Mouse (Mus musculus) MEL (cell line): ENCODE results near the gene Pno1. TPM values are rescaled to one million over a fixed set of nuclear protein-coding genes. Genes with fewer than 3 reads are reported as not detected.

Experiments
- DNase-seq: peaks from one replicate; pipeline ENCODE4 v3.0.0; 2011; ENCODE audit warnings: low read depth, low spot score
- H3K27ac ChIP-seq: 2 replicates; pipeline ENCODE4 v1.5.1; 2012; ENCODE audit warnings: low read depth, mild to moderate bottlenecking, control low read depth, low read length, moderate library complexity; ENCODE audit not compliant: control insufficient read depth
- H3K27me3 ChIP-seq, 2 experiments: fragments of 150-350 bp in 1 of 2; sonication (generic) in 1 of 2; 2 replicates each; pipeline ENCODE4 v1.6.1; 2012; ENCODE audit warnings: low read length in 2 of 2, mild to moderate bottlenecking in 2 of 2, improper control_type of control experiment in 1 of 2, moderate library complexity in 1 of 2; ENCODE audit not compliant: insufficient read depth in 2 of 2, control insufficient read depth in 1 of 2
- H3K36me3 ChIP-seq, 2 experiments: 2 replicates each; pipeline ENCODE4 v1.6.1; 2012 to 2014; ENCODE audit warnings: low read length in 2 of 2, improper control_type of control experiment in 1 of 2, inconsistent platforms in 1 of 2, mild to moderate bottlenecking in 1 of 2; ENCODE audit not compliant: insufficient read depth in 2 of 2, control insufficient read depth in 1 of 2
- H3K4me1 ChIP-seq, 2 experiments: fragments of 150-350 bp in 1 of 2; sonication (generic) in 1 of 2; 2 replicates each; pipeline ENCODE4 v1.6.1; 2012; ENCODE audit warnings: low read length in 2 of 2, improper control_type of control experiment in 1 of 2, mild to moderate bottlenecking in 1 of 2; ENCODE audit not compliant: insufficient read depth in 2 of 2, control insufficient read depth in 1 of 2
- H3K4me3 ChIP-seq, 2 experiments: fragments of 150-350 bp in 1 of 2; sonication (generic) in 1 of 2; 2 replicates each; pipeline ENCODE4 v1.5.1; 2012; ENCODE audit warnings: low read depth in 2 of 2, low read length in 2 of 2, mild to moderate bottlenecking in 2 of 2, moderate library complexity in 2 of 2, control low read depth in 1 of 2, improper control_type of control experiment in 1 of 2; ENCODE audit not compliant: control insufficient read depth in 1 of 2, insufficient read depth in 1 of 2
- H3K79me2 ChIP-seq: 2 replicates; pipeline ENCODE4 v1.6.1; 2012; ENCODE audit warnings: mild to moderate bottlenecking, low read length, moderate library complexity; ENCODE audit not compliant: control insufficient read depth, poor library complexity, insufficient read depth
- H3K9ac ChIP-seq: 2 replicates; pipeline ENCODE4 v1.6.1; 2012; ENCODE audit warnings: low read depth, mild to moderate bottlenecking, control low read depth, low read length, moderate library complexity; ENCODE audit not compliant: control insufficient read depth, poor library complexity, severe bottlenecking
- H3K9me3 ChIP-seq: fragments of 150-350 bp; sonication (generic); replicated peaks from 2 replicates; pipeline ENCODE4 v1.6.1; 2012; ENCODE audit warnings: mild to moderate bottlenecking, low read length, improper control_type of control experiment, moderate library complexity; ENCODE audit not compliant: insufficient read depth
- BHLHE40 ChIP-seq: IDR thresholded peaks from 2 replicates; pipeline ENCODE4 v1.6.1; 2012; ENCODE audit warnings: low read depth, mild to moderate bottlenecking, inconsistent platforms, low read length, improper control_type of control experiment, borderline replicate concordance
- CHD1 ChIP-seq: IDR thresholded peaks from 2 replicates; pipeline ENCODE4 v1.6.1; 2012; ENCODE audit warnings: low read depth, mild to moderate bottlenecking, inconsistent platforms, low read length, improper control_type of control experiment
- CTCF ChIP-seq, 3 experiments: IDR thresholded peaks in 2 of 3; conservative IDR thresholded peaks in 1 of 3; 2 replicates each; pipeline ENCODE4 v1.5.1; 2011 to 2012; ENCODE audit warnings: low read length in 3 of 3, low read depth in 2 of 3, mild to moderate bottlenecking in 2 of 3, improper control_type of control experiment in 1 of 3, inconsistent platforms in 1 of 3, mixed read lengths in 1 of 3, moderate library complexity in 1 of 3; ENCODE audit not compliant: control insufficient read depth in 1 of 3, insufficient read depth in 1 of 3, poor library complexity in 1 of 3, severe bottlenecking in 1 of 3
- E2F4 ChIP-seq: IDR thresholded peaks from 2 replicates; pipeline ENCODE4 v1.6.1; 2011; ENCODE audit warnings: low read depth, low read length, improper control_type of control experiment, borderline replicate concordance
- ELF1 ChIP-seq: IDR thresholded peaks from 2 replicates; pipeline ENCODE4 v1.6.1; 2014; ENCODE audit warnings: low read depth, mild to moderate bottlenecking, inconsistent platforms, low read length, improper control_type of control experiment, moderate library complexity
- EP300 ChIP-seq, 2 experiments: IDR thresholded peaks; 2 replicates each; pipeline ENCODE4 v1.6.1; 2011; ENCODE audit warnings: improper control_type of control experiment in 2 of 2, low read length in 2 of 2, low read depth in 1 of 2, mild to moderate bottlenecking in 1 of 2
- ETS1 ChIP-seq: IDR thresholded peaks from 2 replicates; pipeline ENCODE4 v1.6.1; 2012; ENCODE audit warnings: low read depth, mild to moderate bottlenecking, inconsistent platforms, low read length, improper control_type of control experiment, moderate library complexity
- GABPA ChIP-seq: IDR thresholded peaks from 2 replicates; pipeline ENCODE4 v1.6.1; 2012; ENCODE audit warnings: low read depth, mild to moderate bottlenecking, inconsistent platforms, low read length, improper control_type of control experiment, moderate library complexity
- GATA1 ChIP-seq: IDR thresholded peaks from 2 replicates; pipeline ENCODE4 v1.6.1; 2011; ENCODE audit warnings: low read depth, low read length, improper control_type of control experiment
- HCFC1 ChIP-seq: IDR thresholded peaks from 2 replicates; pipeline ENCODE4 v1.6.1; 2012; ENCODE audit warnings: low read depth, mild to moderate bottlenecking, inconsistent platforms, low read length, improper control_type of control experiment, moderate library complexity
- JUND ChIP-seq: IDR thresholded peaks from 2 replicates; pipeline ENCODE4 v1.6.1; 2011; ENCODE audit warnings: low read depth, mild to moderate bottlenecking, improper control_type of control experiment, low read length
- KAT2A ChIP-seq: conservative IDR thresholded peaks from 2 replicates; pipeline ENCODE4 v1.6.1; 2012; ENCODE audit warnings: low read depth, low read length, improper control_type of control experiment, inconsistent platforms
- MAFK ChIP-seq: IDR thresholded peaks from 2 replicates; pipeline ENCODE4 v1.6.1; 2011; ENCODE audit warnings: low read depth, mild to moderate bottlenecking, low read length, improper control_type of control experiment, borderline replicate concordance
- MAX ChIP-seq: IDR thresholded peaks from 2 replicates; pipeline ENCODE4 v1.6.1; 2011; ENCODE audit warnings: low read length, improper control_type of control experiment
- MEF2A ChIP-seq: IDR thresholded peaks from 2 replicates; pipeline ENCODE4 v1.6.1; 2014; ENCODE audit warnings: low read depth, mild to moderate bottlenecking, inconsistent platforms, low read length, improper control_type of control experiment; ENCODE audit not compliant: poor library complexity, insufficient replicate concordance, severe bottlenecking; ENCODE audit errors: extremely low read depth
- MXI1 ChIP-seq: IDR thresholded peaks from 2 replicates; pipeline ENCODE4 v1.6.1; 2011; ENCODE audit warnings: mild to moderate bottlenecking, low read depth, low read length, improper control_type of control experiment
- MYB ChIP-seq: IDR thresholded peaks from 2 replicates; pipeline ENCODE4 v1.6.1; 2011; ENCODE audit warnings: mild to moderate bottlenecking, low read depth, low read length, improper control_type of control experiment
- MYC ChIP-seq: IDR thresholded peaks from 2 replicates; pipeline ENCODE4 v1.6.1; 2011; ENCODE audit warnings: low read depth, mild to moderate bottlenecking, low read length, improper control_type of control experiment, moderate library complexity
- NELFE ChIP-seq: IDR thresholded peaks from 2 replicates; pipeline ENCODE4 v1.6.1; 2011; ENCODE audit warnings: low read depth, low read length, improper control_type of control experiment
- NRF1 ChIP-seq: IDR thresholded peaks from 2 replicates; pipeline ENCODE4 v1.6.1; 2014; ENCODE audit warnings: low read depth, mild to moderate bottlenecking, inconsistent platforms, low read length, improper control_type of control experiment, moderate library complexity; ENCODE audit not compliant: poor library complexity, insufficient read depth, severe bottlenecking
- POLR2A ChIP-seq, 2 experiments: IDR thresholded peaks; 2 replicates each; pipeline ENCODE4 v1.6.1; 2011 to 2012; ENCODE audit warnings: low read length in 2 of 2, mild to moderate bottlenecking in 2 of 2, control low read depth in 1 of 2, improper control_type of control experiment in 1 of 2, low read depth in 1 of 2, moderate library complexity in 1 of 2; ENCODE audit not compliant: control insufficient read depth in 1 of 2, insufficient read depth in 1 of 2, poor library complexity in 1 of 2
- POLR2AphosphoS2 ChIP-seq: IDR thresholded peaks from 2 replicates; pipeline ENCODE4 v1.6.1; 2011; ENCODE audit warnings: low read length, improper control_type of control experiment
- RAD21 ChIP-seq: IDR thresholded peaks from 2 replicates; pipeline ENCODE4 v1.6.1; 2011; ENCODE audit warnings: mild to moderate bottlenecking, low read depth, low read length, improper control_type of control experiment
- RCOR1 ChIP-seq: IDR thresholded peaks from 2 replicates; pipeline ENCODE4 v1.6.1; 2012; ENCODE audit warnings: low read depth, mild to moderate bottlenecking, inconsistent platforms, low read length, improper control_type of control experiment
- SIN3A ChIP-seq: IDR thresholded peaks from 2 replicates; pipeline ENCODE4 v1.6.1; 2012; ENCODE audit warnings: low read length, improper control_type of control experiment, inconsistent platforms
- TAL1 ChIP-seq: IDR thresholded peaks from 2 replicates; pipeline ENCODE4 v1.6.1; 2012; ENCODE audit warnings: mild to moderate bottlenecking, inconsistent platforms, low read length, moderate library complexity, mixed read lengths
- TBP ChIP-seq: IDR thresholded peaks from 2 replicates; pipeline ENCODE4 v1.8.0; 2011; ENCODE audit warnings: low read depth, low read length, improper control_type of control experiment
- TCF12 ChIP-seq: IDR thresholded peaks from 2 replicates; pipeline ENCODE4 v1.6.1; 2014; ENCODE audit warnings: low read depth, mild to moderate bottlenecking, inconsistent platforms, low read length, improper control_type of control experiment, moderate library complexity
- UBTF ChIP-seq: IDR thresholded peaks from 2 replicates; pipeline ENCODE4 v1.6.1; 2012; ENCODE audit warnings: low read depth, mild to moderate bottlenecking, inconsistent platforms, low read length, improper control_type of control experiment, moderate library complexity, borderline replicate concordance; ENCODE audit not compliant: insufficient read depth
- USF1 ChIP-seq: IDR thresholded peaks from 2 replicates; pipeline ENCODE4 v1.6.1; 2014; ENCODE audit warnings: low read depth, mild to moderate bottlenecking, inconsistent platforms, low read length, improper control_type of control experiment, moderate library complexity
- USF2 ChIP-seq, 2 experiments: IDR thresholded peaks; 2 replicates each; pipeline ENCODE4 v1.6.1; 2011 to 2012; ENCODE audit warnings: improper control_type of control experiment in 2 of 2, low read length in 2 of 2, borderline replicate concordance in 1 of 2, inconsistent platforms in 1 of 2, low read depth in 1 of 2, mild to moderate bottlenecking in 1 of 2; ENCODE audit not compliant: insufficient read depth in 1 of 2
- ZC3H11A ChIP-seq: IDR thresholded peaks from 2 replicates; pipeline ENCODE4 v1.6.1; 2012; ENCODE audit warnings: low read depth, mild to moderate bottlenecking, inconsistent platforms, low read length, improper control_type of control experiment
- ZKSCAN1 ChIP-seq: IDR thresholded peaks from 2 replicates; pipeline ENCODE4 v1.6.1; 2012; ENCODE audit warnings: low read depth, mild to moderate bottlenecking, inconsistent platforms, low read length, improper control_type of control experiment, moderate library complexity
- ZMIZ1 ChIP-seq: IDR thresholded peaks from 2 replicates; pipeline ENCODE4 v1.6.1; 2012; ENCODE audit warnings: low read depth, mild to moderate bottlenecking, inconsistent platforms, low read length, improper control_type of control experiment, moderate library complexity
- ZNF384 ChIP-seq: IDR thresholded peaks from 2 replicates; pipeline ENCODE4 v1.6.1; 2012; ENCODE audit warnings: low read depth, mild to moderate bottlenecking, inconsistent platforms, low read length, improper control_type of control experiment
- polyA plus RNA-seq, 2 experiments: library from polyadenylated mRNA; stranded (reverse) in 1 of 2; unstranded in 1 of 2; fragments of >175 nt in 1 of 2; fragments of >200 nt in 1 of 2; gene quantifications; 2 replicates each; pipeline versions ENCODE4 v1.2.1 to v1.2.4; 2012; ENCODE audit warnings: low replicate concordance in 2 of 2, low read depth in 1 of 2; ENCODE audit not compliant: insufficient read length in 2 of 2, insufficient read depth in 1 of 2, missing spikeins in 1 of 2
- total RNA-seq: library from RNA; depleted of rRNA; stranded (reverse); fragments of 300-350 nt; gene quantifications from 2 replicates; pipeline ENCODE4 v1.2.3, GENCODE M21; 2012

Gene Pno1
- total and polyA plus RNA-seq, 3 experiments, result 64.4 to 1,147 (median 121) TPM

DNA sequence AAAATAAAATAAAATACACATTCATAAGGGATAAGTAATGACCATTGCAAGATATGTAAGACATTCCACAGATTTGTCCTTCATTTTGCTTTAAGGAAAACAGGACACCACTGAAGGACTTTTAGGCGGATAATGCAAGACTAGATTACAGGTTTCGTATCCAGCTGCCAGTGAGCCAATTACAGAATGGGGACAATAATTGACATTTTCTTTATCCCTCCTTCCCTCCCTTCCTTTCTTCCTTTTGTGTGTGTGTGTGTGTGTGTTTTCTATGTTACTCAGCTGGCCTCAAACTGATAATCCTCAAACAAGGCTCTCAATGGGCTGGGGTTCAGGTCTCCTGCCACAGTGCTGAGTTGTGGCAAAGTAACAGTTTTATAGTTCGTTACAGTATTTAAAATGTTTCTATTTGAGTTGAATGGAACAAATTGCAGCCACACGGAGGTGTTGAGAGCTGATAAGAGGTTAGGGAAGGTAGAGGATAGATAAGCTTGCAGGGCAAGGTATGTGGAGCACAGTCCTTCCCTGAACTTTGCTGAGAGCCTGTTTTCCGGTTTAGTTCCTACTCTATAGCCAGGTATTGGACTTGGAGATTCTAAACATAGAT, 1.6 kb upstream of the Pno1 start:
- peak overlapping the region; percentile 84 for H3K9ac ChIP-seq
- TF ChIP-seq TAL1 (peak; percentile 79), TBP (peak; percentile 62), CHD1 (peak; percentile 73; the same call in 1 of the 2 replicates), EP300 (IDR thresholded peaks at IDR 0.05; ENCODE audit: low read depth in 1 of 2, low read length in 2 of 2) (peak; percentile 93 to 94), MYC (peak; percentile 50; the same call in 1 of the 2 replicates), JUND (peak; percentile 67; the same call in 1 of the 2 replicates), BHLHE40 (peak; percentile 59; the same call in 1 of the 2 replicates), GATA1 (peak; percentile 95), MEF2A (peak; percentile 73; the same call in 1 of the 2 replicates), SIN3A (no peak; the same call in none of the 2 replicates), KAT2A (peak; percentile 34; the same call in 1 of the 2 replicates), USF1 (no peak), ZKSCAN1 (0 out of 2 replicates have a peak, but pooled peaks have one; percentile 27), MAX (no peak), ZMIZ1 (0 out of 2 replicates have a peak, but pooled peaks have one; percentile 39), ELF1 (no peak; the same call in 1 of the 2 replicates), NELFE (peak; percentile 48), ZC3H11A (no peak), RAD21 (no peak), ETS1 (peak; percentile 84), CTCF (IDR thresholded peaks at IDR 0.05 in 2 of 3, conservative IDR thresholded peaks at IDR 0.05 in 1 of 3; ENCODE audit: control insufficient read depth in 1 of 3, insufficient read depth in 1 of 3, low read depth in 2 of 3, low read length in 3 of 3, poor library complexity in 1 of 3, severe bottlenecking in 1 of 3) (no peak), TCF12 (peak; percentile 89), MAFK (peak; percentile 68), GABPA (0 out of 2 replicates have a peak, but pooled peaks have one; percentile 26), UBTF (no peak), POLR2A (IDR thresholded peaks at IDR 0.05; ENCODE audit: control insufficient read depth in 1 of 2, insufficient read depth in 1 of 2, low read depth in 1 of 2, low read length in 2 of 2, poor library complexity in 1 of 2) (peak in 1 of 2 experiments; percentile 19; a peak in 1 of 4 replicates), USF2 (IDR thresholded peaks at IDR 0.05; ENCODE audit: borderline replicate concordance in 1 of 2, insufficient read depth in 1 of 2, low read depth in 1 of 2, low read length in 2 of 2) (no peak), ZNF384 (peak; percentile 32; the same call in 1 of the 2 replicates), MYB (peak; percentile 85), E2F4 (0 out of 2 replicates have a peak, but pooled peaks have one; percentile 32), MXI1 (no peak), POLR2AphosphoS2 (no peak), NRF1 (no peak), HCFC1 (0 out of 2 replicates have a peak, but pooled peaks have one; percentile 26), RCOR1 (peak; percentile 76)

More for the DNA sequence above, 1.6 kb upstream of the Pno1 start:
- DNase-seq, result peak; percentile 82
- no peaks in the 10 kb centered on the region for H3K27me3 ChIP-seq
- H3K4me1 ChIP-seq, result peaks cover 13 to 14% of the 10 kb centered on the region in 2 experiments
- peak overlapping the region; percentile 81 to 87 for H3K4me3 ChIP-seq
- peaks cover 29% of the 10 kb centered on the region for H3K79me2 ChIP-seq
- peaks cover 6 to 21% of the 10 kb centered on the region in 2 experiments for H3K36me3 ChIP-seq
- H3K9me3 ChIP-seq, result no peaks in the 10 kb centered on the region
- H3K27ac ChIP-seq, result peak overlapping the region; percentile 83
